Mouse (Mus musculus): Measurements from ENCODE around the gene Ntn1.

DNA sequence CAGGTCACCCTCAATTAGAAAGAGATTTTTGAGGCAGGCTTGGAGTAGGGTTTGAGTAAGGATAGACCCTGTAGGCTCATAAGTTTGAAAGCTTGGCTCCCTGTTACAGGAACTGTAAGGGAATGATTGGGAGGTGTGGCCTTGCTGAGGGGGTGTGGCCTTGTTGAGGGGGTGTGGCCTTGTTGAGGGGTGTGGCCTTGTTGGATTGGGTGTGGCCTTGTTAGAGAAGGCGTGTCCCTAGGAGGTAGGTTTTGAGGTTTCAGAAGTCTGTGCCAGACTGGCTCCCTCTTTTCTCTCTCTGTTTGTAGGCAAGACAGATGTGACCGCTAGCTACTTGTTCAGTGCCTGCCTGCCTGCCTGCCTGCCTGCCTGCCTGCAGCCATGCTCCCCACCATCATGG is 75.8 kb downstream of the Ntn1 start:
- TF ChIP-seq GATA1 (IDR thresholded peaks at IDR 0.05; ENCODE audit: low read length) (no peak), TAL1 (IDR thresholded peaks at IDR 0.05; ENCODE audit: low read length) (no peak)
